Mouse (Mus musculus): ENCODE measurements at regions not wholly inside any gene's neighbourhood (a gene's known extent, or its start where the extent isn't known, plus 50 kb on each side); places are given as distances from the start of the nearest gene placed in this dataset.

GRCm38 (mm10) chr14:25223091-25223490, 235.9 kb upstream of the Zmiz1 start:
- no peak for TF ChIP-seq MAFK (IDR thresholded peaks at IDR 0.05; ENCODE audit: insufficient read depth, low read depth, low read length)
- TF ChIP-seq ZNF384 (IDR thresholded peaks at IDR 0.05; ENCODE audit: low read depth, low read length), result no peak
- no peak for TF ChIP-seq CHD2 (IDR thresholded peaks at IDR 0.05; ENCODE audit: low read depth, low read length)
